In genomic region chr14:58976791-58977190, GRCm38 (mm10) we compare ENCODE assay signal across 11 mouse cellular contexts.
"Had no signal": no experiment of that assay in that cellular context is flagged by ENCODE, and none has a peak within 500 bp of the region (broad histone marks: within the 10 kb centered on the region; RNA-seq: fewer than 3 reads in every experiment).

No protein-coding gene starts in this region.

- DNase-seq: cerebellum, postnatal 36 days; embryo, embryonic 11 days; forebrain, postnatal 0 days; gastrocnemius, adult 2 months; gastrocnemius, postnatal 10 days; gastrocnemius, postnatal 14 days; gastrocnemius, postnatal 25 days; gastrocnemius, postnatal 36 days; heart, adult 11 months; heart, adult 18-20 months; heart, adult 2 months had no signal
